Mouse (Mus musculus) forebrain, embryonic 14.5 days (tissue): ENCODE results near the gene Spen. TPM values are rescaled to one million over a fixed set of nuclear protein-coding genes. Genes with fewer than 3 reads are reported as not detected.

Experiments used
- ATAC-seq: fragments of 200-750 bp; cut with Nextera tagmentation; 2 replicates; pipeline ENCODE4 v1.8.0; 2017; ENCODE audit warnings: mild to moderate bottlenecking, moderate library complexity
- DNase-seq: peaks from one replicate; pipeline ENCODE4 v3.0.0-alpha.2; 2015; ENCODE audit warnings: low spot score
- H3K27ac ChIP-seq: fragments of 300-500 bp; sonication (generic); 2 replicates; pipeline ENCODE4 v1.5.1; 2014; ENCODE audit warnings: low read depth, mild to moderate bottlenecking, control low read depth, low read length, moderate library complexity
- H3K27me3 ChIP-seq: fragments of 300-500 bp; sonication (generic); replicated peaks from 2 replicates; pipeline ENCODE4 v1.6.1; 2014; ENCODE audit warnings: low read length, control low read depth, mixed read lengths; ENCODE audit not compliant: control insufficient read depth, insufficient read depth
- H3K36me3 ChIP-seq: fragments of 300-500 bp; sonication (generic); 2 replicates; pipeline ENCODE4 v1.6.1; 2014; ENCODE audit warnings: low read length, control low read depth; ENCODE audit not compliant: control insufficient read depth, insufficient read depth
- H3K4me1 ChIP-seq: fragments of 300-500 bp; sonication (generic); 2 replicates; pipeline ENCODE4 v1.6.1; 2014; ENCODE audit warnings: antibody characterized with exemption, low read length, control low read depth; ENCODE audit not compliant: control insufficient read depth, insufficient read depth
- H3K4me2 ChIP-seq: fragments of 300-500 bp; sonication (generic); 2 replicates; pipeline ENCODE4 v1.6.1; 2014; ENCODE audit warnings: mild to moderate bottlenecking, control low read depth, low read length
- H3K4me3 ChIP-seq: fragments of 300-500 bp; sonication (generic); 2 replicates; pipeline ENCODE4 v1.5.1; 2014; ENCODE audit warnings: low read depth, low read length, control low read depth
- H3K9ac ChIP-seq: fragments of 300-500 bp; sonication (generic); 2 replicates; pipeline ENCODE4 v1.6.1; 2014; ENCODE audit warnings: mild to moderate bottlenecking, low read length, control low read depth, moderate library complexity
- H3K9me3 ChIP-seq: fragments of 300-500 bp; sonication (generic); replicated peaks from 2 replicates; pipeline ENCODE4 v1.6.1; 2016; ENCODE audit warnings: low read length, control low read depth, mixed read lengths; ENCODE audit not compliant: control insufficient read depth
- WGBS: fragments of 180-500 bp; shearing (Covaris S2); extraction: QIAGEN DNeasy Blood & Tissue Kit; methylation state at CpG from one replicate; pipeline ENCODE4 v1.1.7; 2014; 5-methylcytosine and 5-hydroxymethylcytosine counted together
- polyA plus RNA-seq: library from polyadenylated mRNA; unstranded; fragments of >200 nt; fragmentation: Nextera tagmentation; extraction: Ambion mirVana; gene quantifications from 2 replicates; pipeline ENCODE4 v1.2.1, GENCODE M21; 2014

The Spen gene
- polyA plus RNA-seq, 1 experiment from 2014 or later = 10.7 TPM

DNA sequence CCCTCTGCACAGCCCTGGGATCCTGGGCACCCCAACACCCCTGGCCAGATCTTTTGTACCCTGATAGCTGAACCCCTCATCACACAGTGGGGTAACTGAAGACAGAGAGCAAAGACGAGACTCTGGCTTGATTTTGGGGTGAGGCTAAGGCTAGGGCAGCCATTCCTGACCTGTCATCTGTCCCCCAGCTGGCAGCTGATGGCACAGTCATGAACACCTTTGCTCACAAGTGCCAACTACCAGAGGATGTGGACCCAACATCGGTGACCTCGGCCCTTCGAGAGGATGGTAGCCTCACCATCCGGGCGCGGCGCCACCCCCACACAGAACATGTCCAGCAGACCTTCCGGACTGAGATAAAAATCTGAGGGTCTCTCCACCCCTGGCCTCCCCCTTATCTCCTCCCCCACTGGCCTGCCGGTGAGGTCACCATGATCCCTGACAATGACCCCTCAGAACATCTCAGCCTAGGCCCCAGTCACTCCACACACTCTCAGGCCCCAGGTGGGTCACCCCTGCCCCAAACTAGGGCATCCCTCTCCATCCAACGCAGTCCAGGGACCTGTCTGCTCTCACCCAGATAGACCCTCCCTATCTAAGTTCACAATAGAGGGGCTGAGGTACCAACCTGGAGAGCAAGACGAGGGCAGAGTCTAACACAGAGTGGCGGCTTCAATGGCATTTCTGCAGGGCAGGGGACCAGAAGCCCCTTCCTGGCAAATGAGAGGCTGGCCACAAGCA lies 114.5 kb downstream of the Spen start:
- DNase-seq (no peak), ATAC-seq (no peak)

DNA sequence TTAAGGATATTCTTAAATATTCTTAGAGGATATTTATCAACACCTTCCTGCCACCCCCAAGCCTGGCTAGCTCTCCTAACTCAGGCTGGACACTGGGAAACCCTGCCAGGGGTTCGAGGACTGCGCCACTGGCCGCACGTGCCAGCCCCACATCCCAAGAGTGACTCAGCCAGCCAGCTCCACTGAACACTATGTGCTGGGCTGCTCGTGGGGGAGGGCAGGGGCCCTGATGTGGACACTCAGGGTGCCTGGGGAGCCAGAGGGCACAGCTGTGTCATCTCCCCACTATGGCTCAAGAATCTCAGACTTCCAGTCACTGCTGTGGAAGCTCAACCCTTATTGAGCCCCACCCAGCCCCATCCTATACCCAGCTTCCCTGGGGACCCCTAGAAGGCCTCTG lies 115.1 kb downstream of the Spen start:
- no peaks in the 10 kb centered on the region for H3K4me1 ChIP-seq
- H3K36me3 ChIP-seq = no peaks in the 10 kb centered on the region
- H3K4me3 ChIP-seq = no peak overlapping the region
- DNase-seq (no peak), ATAC-seq (no peak)
- 83% methylated on average over 5 of the region's 5 CpGs for WGBS
- H3K9me3 ChIP-seq = no peaks in the 10 kb centered on the region
- H3K9ac ChIP-seq = no peak overlapping the region
- H3K27me3 ChIP-seq = no peaks in the 10 kb centered on the region
- H3K4me2 ChIP-seq = no peak overlapping the region
- no peak overlapping the region for H3K27ac ChIP-seq

More for the DNA sequence above, 114.5 kb downstream of the Spen start:
- WGBS = 89% methylated on average over 13 of the region's 13 CpGs
- H3K9ac ChIP-seq = no peak overlapping the region
- H3K36me3 ChIP-seq = no peaks in the 10 kb centered on the region
- no peak overlapping the region for H3K4me3 ChIP-seq
- H3K4me1 ChIP-seq = no peaks in the 10 kb centered on the region
- H3K27me3 ChIP-seq = no peaks in the 10 kb centered on the region
- no peak overlapping the region for H3K27ac ChIP-seq
- no peaks in the 10 kb centered on the region for H3K9me3 ChIP-seq
- H3K4me2 ChIP-seq = no peak overlapping the region

DNA sequence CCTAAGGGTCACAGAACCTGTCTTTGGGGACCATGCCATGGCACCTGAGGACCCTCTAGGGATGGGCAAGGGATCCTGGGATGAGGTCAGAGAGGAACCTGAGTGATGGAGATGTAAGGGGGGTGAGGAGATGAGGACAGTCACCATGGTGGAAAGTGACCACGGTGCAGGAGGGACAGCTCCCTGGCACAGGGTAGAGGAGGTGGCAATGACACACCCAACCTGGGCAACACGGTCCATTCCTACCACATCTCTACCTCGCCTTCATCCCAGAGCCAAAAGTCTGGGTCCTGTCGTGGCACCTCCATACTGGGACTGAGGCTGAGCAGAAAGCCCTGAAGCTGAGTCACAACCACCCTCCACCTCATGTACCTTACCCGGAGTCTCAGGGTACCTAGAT lies 115.6 kb downstream of the Spen start:
- DNase-seq = no peak
- Histone ChIP-seq H3K36me3 (no peaks in the 10 kb centered on the region), H3K9ac (no peak overlapping the region)

DNA sequence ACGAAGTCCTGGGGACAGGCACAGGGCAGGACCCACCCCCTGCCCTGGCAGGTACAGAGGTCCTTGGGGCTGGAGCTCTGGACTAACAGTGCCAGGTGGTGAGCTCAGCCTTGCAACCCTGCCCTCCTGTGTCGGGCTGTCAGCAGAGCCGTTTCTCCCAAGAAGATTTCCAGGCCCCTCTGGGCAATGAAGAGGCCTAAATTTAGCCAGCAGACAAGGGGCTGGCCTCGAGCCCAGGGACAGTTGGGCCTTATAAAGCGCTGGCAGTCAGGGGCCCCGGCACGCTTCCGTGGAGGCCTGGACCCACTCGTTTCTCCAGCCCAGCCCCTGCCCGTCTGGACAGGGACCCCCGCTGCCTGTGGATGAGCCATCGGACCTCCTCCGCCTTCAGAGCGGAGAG lies 117.0 kb downstream of the Spen start:
- no peaks in the 10 kb centered on the region for H3K9me3 ChIP-seq
- no peak overlapping the region for H3K27ac ChIP-seq
- no peak for ATAC-seq
- WGBS = 67% methylated on average over 14 of the region's 14 CpGs
- H3K36me3 ChIP-seq = no peaks in the 10 kb centered on the region
- no peak overlapping the region for H3K9ac ChIP-seq
- H3K4me2 ChIP-seq = no peak overlapping the region
- H3K4me1 ChIP-seq = no peaks in the 10 kb centered on the region
- H3K27me3 ChIP-seq = no peaks in the 10 kb centered on the region
- no peak for DNase-seq
- H3K4me3 ChIP-seq = no peak overlapping the region

More for the DNA sequence above, 115.6 kb downstream of the Spen start:
- ATAC-seq = no peak
- H3K27me3 ChIP-seq = no peaks in the 10 kb centered on the region
- H3K27ac ChIP-seq = no peak overlapping the region
- WGBS = 70% methylated on average over 5 of the region's 5 CpGs
- H3K4me3 ChIP-seq = no peak overlapping the region
- H3K4me2 ChIP-seq = no peak overlapping the region
- no peaks in the 10 kb centered on the region for H3K9me3 ChIP-seq
- no peaks in the 10 kb centered on the region for H3K4me1 ChIP-seq

DNA sequence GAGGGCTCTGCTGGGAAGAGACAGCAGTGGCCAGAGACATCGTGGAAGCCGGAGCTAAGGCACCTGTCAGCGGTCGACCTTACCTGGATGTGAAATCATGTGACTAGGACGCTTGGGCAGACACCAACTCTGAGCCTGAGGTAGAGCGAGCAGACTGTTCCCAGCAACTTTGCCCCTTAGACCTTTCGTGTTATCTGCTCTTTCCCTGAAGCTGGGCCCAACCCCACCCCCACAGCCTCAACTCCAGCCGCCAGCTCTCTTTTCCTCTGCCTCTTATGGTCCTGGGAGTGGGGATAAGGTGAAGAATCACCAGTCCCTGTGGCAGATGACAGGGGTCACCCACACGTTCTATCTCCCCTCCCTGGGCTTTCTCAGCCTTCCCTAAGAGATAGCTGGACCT lies 117.5 kb downstream of the Spen start:
- 55% methylated on average over 9 of the region's 9 CpGs for WGBS
- ATAC-seq = no peak

DNA sequence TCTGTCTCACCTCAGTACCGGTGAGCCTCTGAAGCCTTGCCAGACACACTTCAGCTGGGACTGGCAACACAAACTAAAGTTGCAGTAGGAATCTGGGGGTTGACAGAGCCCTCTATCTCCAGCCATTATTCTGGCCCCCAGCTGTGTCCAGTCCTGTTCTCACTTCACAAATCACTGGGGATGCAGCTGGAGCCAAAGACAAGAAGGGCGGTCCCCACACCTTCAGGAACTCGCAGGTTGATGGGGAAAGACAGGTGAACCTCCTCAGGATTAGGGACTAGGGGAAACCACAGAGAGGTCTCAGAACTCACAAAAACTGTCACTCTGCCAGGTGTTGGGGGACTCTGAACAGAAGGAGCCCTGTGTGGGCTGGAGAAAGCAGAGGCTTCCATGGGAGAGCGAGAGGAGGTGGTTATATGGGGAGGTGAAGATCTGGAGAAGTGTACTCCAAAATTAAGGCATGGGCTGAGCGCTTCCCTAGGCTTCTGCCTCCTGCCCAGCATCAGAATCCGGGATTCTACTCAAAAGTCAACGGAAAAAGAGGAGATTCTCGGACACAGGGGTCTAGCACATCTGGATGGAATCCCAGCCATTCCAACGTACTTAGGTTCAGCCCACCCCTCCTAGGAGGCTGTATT lies 118.1 kb downstream of the Spen start, which contains the start of gene Hspb7:
TSS of gene Hspb7 (plus strand) at position 588 of the 638 bp plus-strand sequence.
- WGBS = 62% methylated on average over 9 of the region's 9 CpGs

More for the DNA sequence above, 117.5 kb downstream of the Spen start:
- Histone ChIP-seq H3K27me3 (no peaks in the 10 kb centered on the region), H3K4me3 (no peak overlapping the region), H3K9ac (no peak overlapping the region), H3K9me3 (no peaks in the 10 kb centered on the region), H3K36me3 (no peaks in the 10 kb centered on the region), H3K27ac (no peak overlapping the region), H3K4me1 (no peaks in the 10 kb centered on the region), H3K4me2 (no peak overlapping the region)
- no peak for DNase-seq

DNA sequence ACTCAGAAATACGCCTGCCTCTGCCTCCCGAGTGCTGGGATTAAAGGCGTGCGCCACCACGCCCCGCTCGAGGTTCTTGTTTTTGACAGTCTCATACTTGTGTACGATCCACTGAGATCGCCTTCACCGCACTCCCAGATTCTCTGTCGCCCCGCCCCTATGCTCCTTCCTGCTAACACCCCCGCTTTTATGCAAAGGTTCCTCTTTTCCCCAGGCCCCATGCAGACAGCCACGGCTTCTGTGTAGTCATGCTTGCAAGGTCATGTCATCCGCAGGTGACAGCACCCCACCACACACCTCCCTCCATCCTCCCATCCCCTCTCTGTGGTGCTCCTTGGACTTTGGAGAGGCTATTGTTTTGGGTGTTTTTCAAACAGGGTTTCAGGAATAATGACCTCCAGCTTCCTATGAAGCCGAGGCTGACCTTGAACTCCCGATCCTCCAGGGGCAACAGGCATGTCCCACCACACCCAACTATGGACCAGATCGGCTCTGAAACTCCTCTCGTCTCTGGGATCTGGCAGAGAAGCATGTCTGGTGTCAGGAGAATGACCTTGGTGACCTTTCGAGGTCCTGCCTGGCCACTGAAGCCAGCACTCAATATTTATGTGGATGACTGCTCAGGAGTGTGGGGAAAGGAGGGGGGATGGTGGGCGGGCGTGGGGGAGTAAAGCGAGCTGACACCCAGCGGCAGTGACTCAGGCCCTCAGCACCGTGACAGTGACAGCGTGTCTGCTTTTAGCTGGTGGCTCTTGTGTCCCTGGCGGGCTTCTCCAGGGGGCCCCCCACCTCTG lies 118.8 kb downstream of the Spen start:
- no peaks in the 10 kb centered on the region for H3K4me1 ChIP-seq
- no peak overlapping the region for H3K4me2 ChIP-seq
- H3K4me3 ChIP-seq = no peak overlapping the region
- no peaks in the 10 kb centered on the region for H3K36me3 ChIP-seq
- no peaks in the 10 kb centered on the region for H3K9me3 ChIP-seq
- 76% methylated on average over 27 of the region's 27 CpGs for WGBS
- H3K9ac ChIP-seq = no peak overlapping the region
- no peak for DNase-seq
- no peak overlapping the region for H3K27ac ChIP-seq
- ATAC-seq = no peak
- no peaks in the 10 kb centered on the region for H3K27me3 ChIP-seq

More for the DNA sequence above, 118.1 kb downstream of the Spen start, which contains the start of gene Hspb7:
- Histone ChIP-seq H3K4me2 (no peak within 1 kb of the TSS), H3K9me3 (no peaks in the 10 kb centered on the region), H3K36me3 (no peaks in the 10 kb centered on the region), H3K27ac (no peak within 1 kb of the TSS), H3K4me1 (no peaks in the 10 kb centered on the region), H3K27me3 (no peaks in the 10 kb centered on the region), H3K9ac (no peak within 1 kb of the TSS), H3K4me3 (no peak within 1 kb of the TSS)
- no peak for ATAC-seq
- no peak for DNase-seq
